Mouse (Mus musculus): Measurements from ENCODE around the gene Nrsn1.
"Not testable (repeated sequence)": the region's sequence is repeated elsewhere in the genome, so short reads cannot be mapped to it uniquely, and the experiment has no call there.

- not testable (repeated sequence) for TF ChIP-seq POLR2A (IDR thresholded peaks at IDR 0.05; ENCODE audit: control insufficient read depth, low read depth, low read length); CTCF (IDR thresholded peaks at IDR 0.05; ENCODE audit: control insufficient read depth, insufficient read depth, insufficient replicate concordance, low read depth, low read length)
Observed at GRCm38 (mm10) chr13:25270402-25270801, at the start of gene Nrsn1.
